In genomic region chr14:7851543-7852065, GRCm38 (mm10) we compare ENCODE assay signal across 9 mouse cellular contexts. TPM values are rescaled to one million over a fixed set of nuclear protein-coding genes. Genes with fewer than 3 reads are reported as not detected.
A peak's percentile ranks its signal among the peaks of the same experiment; 100 is the strongest.
DNase-seq lines count a peak whose midpoint lies in the region; ATAC-seq and TF ChIP-seq lines count a peak whose summit lies in the region.
"Had no signal": no experiment of that assay in that cellular context is flagged by ENCODE, and none has a peak within 500 bp of the region (broad histone marks: within the 10 kb centered on the region; RNA-seq: fewer than 3 reads in every experiment).

No protein-coding gene starts in this region.

- DNase-seq in ZHBTc4 (ENCODE audit: low read depth, low spot score), result peak; percentile 95
- peak; percentile 80 for DNase-seq in lung, embryonic 14.5 days
- DNase-seq in cerebellum, postnatal 4 days (ENCODE audit: low spot score in 2 of 2), result no peak
- no peak for DNase-seq in ovary, postnatal 10 days (ENCODE audit: low spot score)

- WGBS in intestine, embryonic 16.5 days, result 12% methylated on average over 5 of the region's 5 CpGs
- WGBS in lung, embryonic 14.5 days, result 14% methylated on average over 5 of the region's 5 CpGs

- 0 out of 2 replicates have a peak overlapping the region, but pooled peaks have one; percentile 33 for H3K4me3 ChIP-seq in ES-Bruce4 (ENCODE audit: low read depth, low read length)
- H3K4me3 ChIP-seq in intestine, embryonic 16.5 days (ENCODE audit: low read length), result no peak overlapping the region
- no peak overlapping the region for H3K4me3 ChIP-seq in lung, embryonic 14.5 days (ENCODE audit: low read depth, low read length)
- H3K4me3 ChIP-seq: midbrain, embryonic 12.5 days had no signal

- peak overlapping the region; percentile 69 for H3K9ac ChIP-seq in ES-Bruce4 (ENCODE audit: low read depth, poor library complexity, severe bottlenecking)
- H3K9ac ChIP-seq in intestine, embryonic 16.5 days (ENCODE audit: low read depth, low read length), result peak overlapping the region; percentile 23; the same call in 1 of the 2 replicates
- no peak overlapping the region for H3K9ac ChIP-seq in lung, embryonic 14.5 days
- H3K9ac ChIP-seq: midbrain, embryonic 12.5 days had no signal

- H3K36me3 ChIP-seq in ES-Bruce4 (ENCODE audit: control insufficient read depth, insufficient read depth, low read length, poor library complexity, severe bottlenecking), result no peaks in the 10 kb centered on the region
- no peaks in the 10 kb centered on the region for H3K36me3 ChIP-seq in intestine, embryonic 16.5 days (ENCODE audit: control insufficient read depth, insufficient read depth, low read length)
- H3K36me3 ChIP-seq in lung, embryonic 14.5 days (ENCODE audit: insufficient read depth), result no peaks in the 10 kb centered on the region
- H3K36me3 ChIP-seq: midbrain, embryonic 12.5 days had no signal

- no peaks in the 10 kb centered on the region for H3K9me3 ChIP-seq in ES-Bruce4 (replicated peaks; ENCODE audit: control insufficient read depth, insufficient read depth, low read length, poor library complexity, severe bottlenecking)
- H3K9me3 ChIP-seq in intestine, embryonic 16.5 days (ENCODE audit: control insufficient read depth, low read length), result no peaks in the 10 kb centered on the region
- H3K9me3 ChIP-seq in lung, embryonic 14.5 days (ENCODE audit: low read depth, low read length), result no peaks in the 10 kb centered on the region
- H3K9me3 ChIP-seq: midbrain, embryonic 12.5 days had no signal

- peak; percentile 70 for ATAC-seq in granulocyte monocyte progenitor cell, adult 5-6 weeks (replicated peaks; ENCODE audit: poor library complexity, severe bottlenecking)
- peak; percentile 79 for ATAC-seq in intestine, embryonic 16.5 days
- ATAC-seq in lung, embryonic 14.5 days (ENCODE audit: insufficient read depth), result peak; percentile 69
- ATAC-seq in CD4-positive, CD25-positive, alpha-beta regulatory T cell, adult 4 months, result no peak

- H3K27me3 ChIP-seq in ES-Bruce4 (ENCODE audit: control insufficient read depth, insufficient read depth, low read length, poor library complexity, severe bottlenecking), result no peaks in the 10 kb centered on the region
- H3K27me3 ChIP-seq in intestine, embryonic 16.5 days (replicated peaks; ENCODE audit: control insufficient read depth, insufficient read depth, low read length), result no peaks in the 10 kb centered on the region
- no peaks in the 10 kb centered on the region for H3K27me3 ChIP-seq in lung, embryonic 14.5 days (ENCODE audit: insufficient read depth, low read length)
- H3K27me3 ChIP-seq: midbrain, embryonic 12.5 days had no signal

- no peak for TF ChIP-seq CTCF in ES-Bruce4 (IDR thresholded peaks at IDR 0.05; ENCODE audit: low read depth, low read length)
- TF ChIP-seq CTCF in lung, embryonic 14.5 days (IDR thresholded peaks at IDR 0.05; ENCODE audit: low read depth), result no peak

- H3K4me2 ChIP-seq in intestine, embryonic 16.5 days (ENCODE audit: low read depth, low read length), result no peak overlapping the region; the same call in 1 of the 2 replicates
- H3K4me2 ChIP-seq in lung, embryonic 14.5 days, result peak overlapping the region; percentile 31; the same call in 1 of the 2 replicates
- H3K4me2 ChIP-seq: midbrain, embryonic 12.5 days had no signal

- peaks cover 12% of the 10 kb centered on the region for H3K4me1 ChIP-seq in ES-Bruce4 (ENCODE audit: control insufficient read depth, insufficient read depth, low read length)
- peaks cover 57% of the 10 kb centered on the region for H3K4me1 ChIP-seq in intestine, embryonic 16.5 days (ENCODE audit: control insufficient read depth, insufficient read depth, low read length)
- peaks cover 3% of the 10 kb centered on the region for H3K4me1 ChIP-seq in lung, embryonic 14.5 days (ENCODE audit: insufficient read depth)

- TF ChIP-seq POLR2A in ES-Bruce4 (IDR thresholded peaks at IDR 0.05; ENCODE audit: insufficient read depth, low read length), result no peak

- peak; percentile 86 for TF ChIP-seq EP300 in ES-Bruce4 (IDR thresholded peaks at IDR 0.05; ENCODE audit: insufficient read depth, low read depth, low read length)

- H3K27ac ChIP-seq in ES-Bruce4 (ENCODE audit: insufficient read depth, low read length), result peak overlapping the region; percentile 100
- H3K27ac ChIP-seq in intestine, embryonic 16.5 days (ENCODE audit: low read length), result peak overlapping the region; percentile 64
- H3K27ac ChIP-seq in lung, embryonic 14.5 days (ENCODE audit: low read depth), result peak overlapping the region; percentile 69
- H3K27ac ChIP-seq: midbrain, embryonic 12.5 days had no signal

RNA-seq across cellular contexts. Expression of gene Flnb, which starts 33.8 kb away (rescaled TPM):
- 326 and 328 TPM in 2 replicates for polyA plus RNA-seq in ES-Bruce4 (2011; ENCODE audit: insufficient read depth, insufficient read length, low read depth, missing spikeins)
- 26.3 and 30.2 TPM in 2 replicates for total RNA-seq in granulocyte monocyte progenitor cell, adult 5-6 weeks (2014; fragmentation: Nextera tagmentation)
- 18.7 and 20.8 TPM in 2 replicates for total RNA-seq in granulocyte monocyte progenitor cell, adult 5-6 weeks (2017)
- 14.7 and 17.0 TPM in 2 replicates for polyA plus RNA-seq in intestine, embryonic 16.5 days (2015; fragmentation: Nextera tagmentation; extraction: Ambion mirVana)
- polyA plus RNA-seq in lung, embryonic 14.5 days (2014; fragmentation: Nextera tagmentation; extraction: Ambion mirVana), result 19.5 and 22.5 TPM in 2 replicates
- 1 to 10 TPM; 5.0 to 7.5 TPM for polyA plus RNA-seq in CD4-positive, CD25-positive, alpha-beta regulatory T cell, adult 4 months (2017; shearing (Covaris generic))

Comparison
In these comparisons a context has a peak if more than half of its experiments do, and no peak if none do; other contexts are left out.
1. DNase-seq: peak in ZHBTc4 (single experiment) and lung, embryonic 14.5 days (single experiment); none in cerebellum, postnatal 4 days (0 of 2) and ovary, postnatal 10 days (single experiment).
2. RNA of gene Flnb, which starts 33.8 kb away (polyA plus RNA-seq): 326 to 328 TPM in ES-Bruce4; 19.5 to 22.5 TPM in lung, embryonic 14.5 days, 14.7 to 17.0 TPM in intestine, embryonic 16.5 days and 5.0 to 7.5 TPM in CD4-positive, CD25-positive, alpha-beta regulatory T cell, adult 4 months; every median in the first group is over 10 times any median in the second.
3. Peak in every context shown above with its lines, with median percentiles within 50 percentile points of each other: H3K27ac ChIP-seq.